Mouse (Mus musculus): ENCODE data around the gene Gimap9. TPM values are rescaled to one million over a fixed set of nuclear protein-coding genes. Genes with fewer than 3 reads are reported as not detected.

Gimap9 gene
- total RNA-seq, 2 experiments from 2014 or later: 6.7 to 7.0 TPM

- no peak for DNase-seq
Measured at GRCm38 (mm10) chr6:48696830-48697554, 21.1 kb downstream of the Gimap9 start.

DNA sequence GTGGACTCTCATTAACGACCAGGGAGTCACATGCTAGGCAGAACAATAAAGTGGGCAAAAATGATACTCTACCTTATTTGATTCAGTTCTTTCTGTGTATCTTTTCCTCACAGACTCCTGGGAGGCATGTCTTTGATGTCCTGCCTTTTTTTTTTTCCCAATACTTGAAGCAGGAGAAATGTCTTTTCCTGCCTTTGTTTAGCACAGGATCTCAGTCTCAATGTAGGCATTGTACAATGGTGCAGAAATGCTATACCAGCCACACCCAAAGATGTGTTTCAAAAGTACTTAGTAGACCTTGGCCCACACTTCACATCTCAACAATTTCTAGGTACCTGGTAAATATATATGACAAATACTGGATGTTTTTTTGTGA lies 21.6 kb downstream of the Gimap9 start:
- DNase-seq: no peak

DNA sequence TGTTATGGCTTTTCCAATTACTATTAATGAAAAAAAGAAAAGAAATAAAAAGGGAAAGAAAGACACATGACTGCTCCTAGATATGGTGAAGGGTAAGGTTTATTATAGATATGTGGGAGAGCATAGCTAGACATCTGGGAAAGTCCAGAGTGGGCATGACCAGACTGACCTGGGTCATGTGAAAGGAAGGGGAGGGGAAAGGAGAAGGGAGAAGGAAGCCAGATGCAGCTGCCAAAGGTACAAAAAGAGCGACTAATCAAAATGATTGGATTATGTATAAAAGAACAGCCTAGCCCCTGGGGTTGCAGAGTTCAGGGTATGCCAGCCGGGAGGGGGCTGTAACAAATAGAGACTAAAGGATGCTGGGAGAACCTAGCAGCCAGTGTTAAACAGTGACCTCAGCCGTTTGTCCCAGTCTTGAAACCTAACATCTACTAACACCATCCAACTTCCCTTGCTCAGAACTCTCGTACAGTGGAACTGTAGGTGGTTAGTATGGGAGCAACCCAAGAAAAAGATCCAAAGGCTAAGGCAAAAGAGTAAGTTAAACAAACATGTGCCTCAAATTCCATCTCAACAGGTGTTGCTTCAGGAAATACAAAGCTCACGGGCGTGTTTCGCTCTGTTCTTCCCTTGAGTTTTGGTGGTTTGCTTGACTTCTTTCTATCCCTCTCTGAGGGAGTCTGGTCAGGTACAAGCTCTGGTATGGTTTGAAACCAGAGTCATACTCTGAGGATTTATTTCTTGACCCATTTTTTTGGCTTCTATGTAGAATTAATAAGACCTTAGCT lies 22.3 kb downstream of the Gimap9 start:
- no peak for DNase-seq

DNA sequence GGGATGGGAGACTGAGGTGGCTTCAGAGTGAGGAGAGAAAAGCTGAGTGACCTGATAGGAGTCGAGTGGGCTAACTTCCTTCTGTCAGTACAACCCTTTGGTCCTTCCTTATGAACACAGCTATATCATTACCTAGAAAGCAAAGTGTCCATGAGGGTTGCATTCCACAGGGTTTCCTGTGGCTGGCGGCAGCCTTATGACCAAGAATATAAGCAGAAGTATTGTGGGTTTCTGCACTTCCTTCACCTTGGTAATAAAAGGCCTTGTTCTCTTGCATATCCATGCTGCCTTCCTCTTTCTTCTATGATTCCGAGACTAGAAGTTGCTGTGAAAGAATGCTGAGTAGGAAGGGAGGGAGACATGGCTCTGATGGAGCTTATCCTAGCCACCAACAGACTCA lies 23.0 kb downstream of the Gimap9 start:
- no peak for DNase-seq

DNA sequence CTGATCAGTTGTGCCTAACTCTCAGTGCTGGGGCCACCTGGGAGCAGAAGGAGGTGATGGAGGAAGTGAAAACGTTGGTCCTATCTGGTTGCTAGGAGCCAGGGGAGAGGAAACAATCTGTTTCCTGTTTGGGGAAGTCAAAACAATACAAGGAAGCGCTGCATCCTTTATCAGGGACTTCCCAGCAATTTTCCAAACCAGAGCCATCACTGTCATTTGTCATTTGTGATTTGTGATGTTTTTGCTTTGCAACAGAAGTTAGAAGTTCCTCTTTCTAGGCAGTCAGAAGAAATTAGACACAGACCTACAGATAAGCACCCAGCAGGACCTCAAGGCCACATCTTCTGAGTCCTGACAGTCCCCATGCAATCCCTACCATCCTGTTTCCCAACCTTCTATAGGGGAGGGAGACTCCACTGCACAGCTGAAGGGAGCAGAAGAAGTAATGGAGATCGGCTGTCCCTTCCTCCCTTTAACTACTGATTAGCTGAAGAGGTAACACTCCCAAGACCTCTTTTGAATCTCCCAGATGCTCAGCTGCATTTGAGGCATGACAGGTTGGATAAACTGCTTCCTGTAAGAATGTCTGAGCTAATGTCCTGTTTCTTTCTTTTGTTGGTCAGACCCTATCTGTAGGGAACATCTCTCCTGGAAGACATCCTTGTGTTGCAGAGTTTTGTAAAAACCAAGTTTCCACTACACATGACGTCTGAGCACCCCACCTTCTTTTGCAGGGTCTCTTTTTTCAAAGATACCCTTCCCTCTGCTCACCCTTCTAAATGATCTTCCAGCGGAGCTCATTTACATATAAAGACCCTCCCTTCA lies 24.5 kb downstream of the Gimap9 start:
- peak; percentile 29 for DNase-seq

DNA sequence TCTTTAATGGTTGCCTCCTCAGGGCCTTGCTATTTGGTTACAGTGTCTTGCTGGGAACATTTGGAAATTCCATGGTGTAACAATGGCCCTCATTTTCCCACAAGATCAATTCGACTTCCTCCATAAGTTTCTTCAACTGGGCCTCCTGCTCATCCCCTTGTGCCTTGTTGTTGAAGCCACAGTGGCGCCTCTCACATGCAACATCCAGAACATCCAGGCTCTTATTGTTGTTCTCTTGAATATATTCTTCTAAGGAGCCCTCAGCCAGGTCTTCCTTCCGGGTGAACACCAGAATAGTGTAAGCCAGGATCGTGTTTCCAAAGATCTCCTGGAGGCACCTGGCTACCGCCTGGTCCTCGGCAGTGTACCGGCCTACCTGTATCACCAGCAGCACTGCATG lies 26.2 kb downstream of the Gimap9 start:
- no peak for DNase-seq

DNA sequence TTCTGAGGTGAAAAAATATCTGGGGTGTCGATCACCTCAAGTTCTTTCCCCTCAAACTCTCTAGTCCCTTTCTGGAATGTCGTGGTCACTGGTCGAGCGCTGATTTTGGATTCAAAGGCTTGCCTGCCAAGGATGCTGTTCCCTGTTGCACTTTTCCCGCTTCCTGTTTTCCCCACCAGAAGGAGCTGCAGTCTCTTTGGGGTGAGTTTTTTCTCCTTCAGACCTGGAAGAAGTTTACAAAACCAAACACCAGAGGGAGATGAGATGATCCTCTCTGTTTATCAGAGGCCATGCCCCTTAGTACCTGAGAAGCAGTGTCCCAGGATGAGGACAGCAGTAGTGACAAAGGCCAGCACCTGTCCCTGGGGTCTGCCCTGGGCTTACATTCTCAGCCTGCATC lies 26.7 kb downstream of the Gimap9 start:
- no peak for DNase-seq

DNA sequence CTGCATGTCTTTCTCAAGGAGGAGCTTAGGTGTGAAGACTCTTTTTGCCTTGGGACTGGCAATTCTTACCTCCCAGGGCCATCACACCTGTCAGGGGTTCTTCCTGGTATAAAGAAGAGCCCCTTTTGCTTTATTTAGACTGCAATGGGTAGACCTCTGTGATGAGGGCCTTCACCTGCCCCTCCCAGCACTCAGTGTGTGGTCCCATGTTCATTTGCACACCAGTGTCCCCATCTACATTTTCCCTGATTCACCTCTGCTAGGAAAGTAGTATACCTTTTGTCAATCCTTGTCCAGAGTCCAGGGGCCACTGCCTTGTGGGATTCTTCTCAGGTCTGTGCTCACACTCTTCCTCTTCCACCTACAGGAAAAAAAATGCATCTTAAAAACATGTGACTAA lies 28.2 kb downstream of the Gimap9 start:
- no peak for DNase-seq

DNA sequence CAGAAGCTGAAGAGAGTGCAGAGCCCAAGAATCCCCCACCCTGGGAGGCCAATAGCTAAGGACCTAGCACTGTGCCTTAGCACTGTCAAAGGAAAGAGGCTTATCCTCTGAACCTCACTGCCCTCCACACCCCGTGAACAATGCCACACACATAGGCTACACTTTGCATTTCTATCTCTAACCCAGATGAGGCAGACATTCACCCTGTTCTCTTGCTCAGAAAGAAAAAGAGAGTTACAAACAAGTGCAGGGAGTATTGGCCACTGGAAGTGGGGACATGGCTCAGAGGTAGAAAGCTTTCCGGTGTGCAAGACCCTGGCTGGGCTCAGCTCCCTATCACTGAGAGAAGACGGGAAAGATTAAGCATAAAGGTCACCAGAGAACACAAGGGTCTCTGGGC lies 30.2 kb downstream of the Gimap9 start:
- DNase-seq: no peak

GRCm38 (mm10) chr6:48718455-48718854 lies 42.5 kb downstream of the Gimap9 start, which contains the start of the genes Gm28053 and Gimap7:
TSS of gene Gm28053 (plus strand) at chr6:48718607.
TSS of gene Gimap7 (plus strand) at chr6:48718621.
- no peak for DNase-seq

GRCm38 (mm10) chr6:48720326-48720725 lies 44.4 kb downstream of the Gimap9 start:
- DNase-seq: no peak

- no peak for DNase-seq
Measured at GRCm38 (mm10) chr6:48723468-48723867, 47.5 kb downstream of the Gimap9 start.

DNA sequence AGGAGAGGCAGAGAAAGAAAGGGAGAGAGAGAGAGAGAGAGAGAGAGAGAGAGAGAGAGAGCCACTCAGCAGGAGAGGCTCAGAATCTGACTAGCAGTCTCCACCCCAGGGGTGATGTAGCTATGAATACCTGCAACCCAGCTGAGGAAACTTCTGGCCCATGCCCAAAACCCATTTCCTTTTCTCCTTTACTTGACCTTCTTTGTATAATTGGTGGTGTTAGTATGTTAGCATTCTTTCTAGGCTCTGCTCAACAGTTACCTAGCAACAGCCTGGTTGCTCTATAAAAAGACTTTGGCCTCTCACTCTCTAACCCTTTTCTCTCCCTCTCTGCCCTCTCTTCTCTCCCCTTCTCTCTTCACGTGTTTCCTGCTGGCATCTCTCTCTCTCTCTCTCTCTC lies 49.5 kb downstream of the Gimap9 start:
- peak; percentile 83 for DNase-seq

DNA sequence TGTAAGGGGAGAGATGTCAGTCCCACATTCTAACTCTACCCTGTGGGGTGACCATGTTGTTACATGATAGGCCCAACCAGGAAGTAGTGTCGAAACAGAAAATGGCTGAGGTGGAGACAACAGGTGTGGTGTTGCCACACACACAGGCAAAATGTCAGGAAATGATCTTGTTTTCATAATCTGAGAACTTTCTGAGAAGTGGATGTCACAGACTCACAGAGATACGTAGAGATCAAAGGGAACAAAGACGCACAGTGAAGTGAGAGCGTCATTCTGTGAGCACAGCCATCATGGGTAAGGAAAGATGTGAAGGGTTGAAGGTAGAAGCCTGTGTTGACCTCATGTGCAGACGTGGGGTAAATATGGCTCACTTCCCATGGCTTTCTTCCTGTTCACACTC lies 51.8 kb downstream of the Gimap9 start:
- DNase-seq: no peak

Other genes with a start within 250 kb of the Gimap9 start
- gene Zfp467, start 230.3 kb upstream of the Gimap9 start, total RNA-seq (2021): 10 to 100 TPM; 17.1 to 25.9 TPM
- under 1 TPM; 0.38 to 0.64 TPM for gene Sspo, start 227.9 kb upstream of the Gimap9 start, total RNA-seq (2021)
- gene Atp6v0e2, start 138.5 kb upstream of the Gimap9 start, total RNA-seq (2021): 10 to 100 TPM; 14.0 to 16.4 TPM
- gene Lrrc61, start 121.3 kb upstream of the Gimap9 start, total RNA-seq (2021): 1 to 10 TPM; 7.5 to 9.1 TPM
- 10 to 100 TPM; 69.3 to 70.3 TPM for gene Rarres2, start 103.3 kb upstream of the Gimap9 start, total RNA-seq (2021)
- not detected for gene Gm45021, start 86.5 kb upstream of the Gimap9 start, total RNA-seq (2021)
- gene Repin1, start 82.2 kb upstream of the Gimap9 start, total RNA-seq (2021): 10 to 100 TPM; 30.4 to 31.2 TPM
- not detected for gene Gm44965, start 82.2 kb upstream of the Gimap9 start, total RNA-seq (2021)
- 1 to 10 TPM; 4.0 to 5.4 TPM for gene Zfp775, start 74.1 kb upstream of the Gimap9 start, total RNA-seq (2021)
- under 1 TPM; 0.41 to 0.50 TPM for gene AI854703, start 49.4 kb upstream of the Gimap9 start, total RNA-seq (2021)
- gene Gimap8, start 28.9 kb upstream of the Gimap9 start, total RNA-seq (2021): 1 to 10 TPM; 9.0 to 9.3 TPM
- 10 to 100 TPM; 41.2 to 50.1 TPM for gene Gimap4, start 8.4 kb downstream of the Gimap9 start, total RNA-seq (2021)
- gene Gimap6, start 32.1 kb downstream of the Gimap9 start, total RNA-seq (2021): 10 to 100 TPM; 62.2 to 64.7 TPM
- 1 to 10 TPM; 7.1 to 7.2 TPM for gene Gm28053, start 42.5 kb downstream of the Gimap9 start, total RNA-seq (2021)
- not detected for gene Gimap7, start 42.5 kb downstream of the Gimap9 start, total RNA-seq (2021)
- 10 to 100 TPM; 12.9 to 19.4 TPM for gene Gimap1, start 62.9 kb downstream of the Gimap9 start, total RNA-seq (2021)
- 10 to 100 TPM; 11.6 to 11.8 TPM for gene Gimap5, start 70.1 kb downstream of the Gimap9 start, total RNA-seq (2021)
- under 1 TPM; 0.38 to 0.54 TPM for gene Gimap3, start 94.7 kb downstream of the Gimap9 start, total RNA-seq (2021)
- gene Tmem176a, start 164.8 kb downstream of the Gimap9 start, total RNA-seq (2021): 10 to 100 TPM; 33.6 to 34.8 TPM
- gene Tmem176b, start 165.4 kb downstream of the Gimap9 start, total RNA-seq (2021): 10 to 100 TPM; 90.2 to 95.6 TPM
- gene Aoc1, start 196.8 kb downstream of the Gimap9 start, total RNA-seq (2021): not detected